Mouse (Mus musculus): ENCODE measurements around the gene Agxt.

GRCm38 (mm10) chr1:93102700-93103099, 32.3 kb upstream of the Agxt start:
- TF ChIP-seq EP300 (IDR thresholded peaks at IDR 0.05; ENCODE audit: insufficient read depth, low read depth, low read length) (no peak), CTCF (IDR thresholded peaks at IDR 0.05; ENCODE audit: low read depth, low read length) (no peak)

All from ES-Bruce4 (cell line).